Mouse (Mus musculus) ES-Bruce4 (cell line): ENCODE data around the gene Arhgef10l.

ENCODE experiments used
- EP300 ChIP-seq: IDR thresholded peaks from 2 replicates; pipeline ENCODE4 v1.6.1; 2011; ENCODE audit warnings: low read depth, low read length; ENCODE audit not compliant: insufficient read depth
- POLR2A ChIP-seq: IDR thresholded peaks from one replicate; pipeline ENCODE4 v1.8.1; 2011; ENCODE audit warnings: low read length; ENCODE audit not compliant: insufficient read depth

DNA sequence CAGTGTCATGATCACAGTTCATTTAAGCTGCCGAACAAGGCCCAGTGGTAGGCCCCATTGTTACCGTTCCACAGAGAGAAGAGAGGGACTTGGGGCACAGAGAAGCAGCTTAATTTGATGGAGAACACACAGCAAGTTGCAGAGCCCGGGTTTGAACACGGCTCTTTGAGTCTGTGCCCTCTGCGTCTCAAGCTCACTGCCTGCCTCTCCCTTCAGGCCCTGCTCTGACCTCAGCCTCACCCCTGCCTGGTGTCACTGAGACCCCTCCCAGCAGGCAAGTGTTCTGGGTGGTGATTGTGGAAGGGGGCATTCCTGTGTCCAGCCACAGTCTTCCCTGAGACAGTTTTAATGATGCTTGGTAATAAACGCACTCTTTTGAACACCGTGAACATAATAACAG, 29.3 kb upstream of the Arhgef10l start:
- no peak for TF ChIP-seq POLR2A
- TF ChIP-seq EP300 = peak; percentile 71; the same call in 1 of the 2 replicates
